ENCODE assay signal across 17 mouse cellular contexts in the genomic region with DNA sequence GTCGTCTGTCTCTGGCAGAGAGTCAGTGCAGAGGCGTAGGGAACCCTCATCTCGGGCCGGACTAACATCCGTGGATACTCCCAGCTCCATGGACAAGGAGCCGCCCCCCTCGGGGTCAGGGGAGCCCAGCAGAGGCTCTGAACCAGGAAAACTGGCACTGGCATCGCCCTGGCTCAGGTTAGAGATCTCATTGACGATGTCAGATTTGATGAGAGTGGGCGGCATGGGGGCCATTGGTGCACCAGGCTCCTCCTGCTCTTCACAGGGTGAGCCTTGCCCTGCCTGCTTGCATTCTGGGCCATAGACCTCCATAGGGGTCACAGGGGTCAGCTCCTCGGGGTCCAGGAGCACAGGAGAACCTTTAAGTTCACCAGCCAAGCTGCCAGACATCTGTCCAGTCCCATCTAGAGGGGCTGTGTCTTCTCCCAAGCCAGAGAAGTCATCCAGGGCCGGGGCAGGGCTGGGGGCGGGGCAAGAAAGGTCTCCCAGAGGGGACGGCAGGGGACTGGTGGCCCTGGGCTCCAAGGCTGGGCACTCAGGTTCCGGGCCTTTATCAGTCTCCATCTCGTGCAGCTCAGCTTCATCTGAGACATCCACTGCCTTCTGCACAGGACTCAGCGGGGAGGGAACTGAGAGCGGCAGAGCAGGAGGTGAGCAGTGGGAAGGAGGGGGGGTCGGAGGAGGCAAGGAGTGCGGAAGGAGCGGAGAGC. TPM values are rescaled to one million over a fixed set of nuclear protein-coding genes. Genes with fewer than 3 reads are reported as not detected.
"Had no signal": no experiment of that assay in that cellular context is flagged by ENCODE, and none has a peak within 500 bp of the region (broad histone marks: within the 10 kb centered on the region; RNA-seq: fewer than 3 reads in every experiment).

No protein-coding gene starts in this region.

- H3K4me3 ChIP-seq: limb, embryonic 15.5 days; liver, embryonic 12.5 days; midbrain, embryonic 13.5 days; myocyte; neural tube, embryonic 15.5 days had no signal

- H3K27ac ChIP-seq: limb, embryonic 15.5 days; liver, embryonic 12.5 days; midbrain, embryonic 13.5 days; neural tube, embryonic 15.5 days had no signal

- H3K4me2 ChIP-seq: limb, embryonic 15.5 days; liver, embryonic 12.5 days; lung, embryonic 14.5 days; midbrain, embryonic 13.5 days; neural tube, embryonic 15.5 days had no signal

- DNase-seq: kidney, adult 2 months; kidney, postnatal 36 days; layer of hippocampus, adult 9-11 months; layer of hippocampus, postnatal 36 days; lung, embryonic 14.5 days; right cerebral cortex, adult 18-20 months; right cerebral cortex, postnatal 25 days had no signal

- ATAC-seq: liver, embryonic 12.5 days; midbrain, embryonic 13.5 days had no signal

- H3K4me1 ChIP-seq: limb, embryonic 15.5 days had no signal

- H3K27me3 ChIP-seq: limb, embryonic 15.5 days; liver, embryonic 12.5 days; midbrain, embryonic 13.5 days; neural tube, embryonic 15.5 days had no signal

- H3K9me3 ChIP-seq: limb, embryonic 15.5 days; liver, embryonic 12.5 days; midbrain, embryonic 13.5 days; neural tube, embryonic 15.5 days had no signal

- H3K9ac ChIP-seq: limb, embryonic 15.5 days; liver, embryonic 12.5 days; lung, embryonic 14.5 days; midbrain, embryonic 13.5 days; neural tube, embryonic 15.5 days had no signal

RNA-seq across cellular contexts. Expression of a gene that starts 36.5 kb away (rescaled TPM):
- total RNA-seq: megakaryocyte-erythroid progenitor cell, adult 5-6 weeks had no signal

RNA-seq across cellular contexts. Expression of a gene that starts 52.6 kb away (rescaled TPM):
- total RNA-seq: megakaryocyte-erythroid progenitor cell, adult 5-6 weeks had no signal
- polyA plus RNA-seq: limb, embryonic 11.5 days; liver, embryonic 12.5 days; liver, embryonic 16.5 days; small intestine, adult 2 months; stomach, embryonic 16.5 days had no signal
